Mouse (Mus musculus): ENCODE data around the gene Rnf212b. TPM values are rescaled to one million over a fixed set of nuclear protein-coding genes. Genes with fewer than 3 reads are reported as not detected.
"Not testable (repeated sequence)": the region's sequence is repeated elsewhere in the genome, so short reads cannot be mapped to it uniquely, and the experiment has no call there.

Rnf212b gene
- polyA plus RNA-seq (2015; fragmentation: Nextera tagmentation; extraction: Ambion mirVana): 0.18 TPM in 1 of 2 replicates, not detected in the other

- H3K27ac ChIP-seq: no peak within 1 kb of the TSS
- no peaks in the 10 kb centered on the region for H3K4me1 ChIP-seq
- H3K9me3 ChIP-seq: no peaks in the 10 kb centered on the region
- 84% methylated on average over 29 of the region's 29 CpGs for WGBS
- H3K27me3 ChIP-seq (replicated peaks): no peaks in the 10 kb centered on the region
- no peak within 1 kb of the TSS for H3K4me3 ChIP-seq (replicated peaks)
- H3K36me3 ChIP-seq: no peaks in the 10 kb centered on the region
- no peak for ATAC-seq (ENCODE audit: insufficient read depth, low FRiP score, low read depth)
- no peak within 1 kb of the TSS for H3K9ac ChIP-seq
- no peak within 1 kb of the TSS for H3K4me2 ChIP-seq
Measured at GRCm38 (mm10) chr14:54813991-54814390, at the start of gene Rnf212b. Gene Rnf212b, plus strand, starts transcription at chr14:54814141.

GRCm38 (mm10) chr14:54766937-54767336 lies 47.0 kb upstream of the Rnf212b start:
- not testable (repeated sequence) for ATAC-seq (ENCODE audit: insufficient read depth, low FRiP score, low read depth); H3K27ac ChIP-seq; H3K36me3 ChIP-seq; H3K9me3 ChIP-seq; H3K27me3 ChIP-seq (replicated peaks); H3K9ac ChIP-seq; H3K4me3 ChIP-seq (replicated peaks); H3K4me1 ChIP-seq; H3K4me2 ChIP-seq
- WGBS: 89% methylated on average over 7 of the region's 7 CpGs

DNA sequence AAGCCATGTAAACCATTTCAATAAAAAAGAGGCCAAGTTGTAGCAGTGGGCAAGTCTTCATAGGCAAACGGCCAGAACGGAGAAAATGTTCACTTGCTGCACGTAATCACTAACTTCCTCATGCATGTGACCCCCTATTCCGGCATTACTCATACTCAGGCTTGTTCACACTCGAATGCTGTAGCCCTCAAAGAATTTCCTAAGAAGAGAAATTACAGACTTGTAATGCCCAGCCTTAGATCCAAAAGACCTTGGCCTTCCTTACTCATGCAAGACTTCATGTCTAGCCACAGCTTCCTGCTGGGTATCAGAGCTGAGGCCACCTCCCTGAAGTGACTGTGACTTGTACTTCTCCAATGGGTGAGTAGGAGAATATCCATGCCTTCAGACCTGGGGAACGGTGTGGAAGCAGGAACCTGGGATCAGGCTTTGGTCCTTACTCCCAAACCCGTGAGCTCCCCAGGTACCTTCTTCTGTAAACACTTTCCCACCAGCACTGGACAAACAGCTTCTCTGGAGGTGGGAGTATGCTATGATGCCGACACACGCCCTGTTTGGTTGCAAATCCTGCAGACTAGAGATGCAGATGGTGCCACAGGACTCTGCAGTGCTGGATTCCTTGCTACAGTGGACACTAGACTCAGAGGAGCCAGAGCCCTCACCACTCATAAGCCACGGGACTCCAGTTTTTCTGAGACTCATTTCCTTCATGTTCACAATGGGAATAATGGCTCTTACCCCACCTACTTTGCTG lies 45.5 kb upstream of the Rnf212b start:
- no peak overlapping the region for H3K27ac ChIP-seq
- H3K9me3 ChIP-seq: no peaks in the 10 kb centered on the region
- ATAC-seq (ENCODE audit: insufficient read depth, low FRiP score, low read depth): no peak
- H3K4me2 ChIP-seq: no peak overlapping the region
- H3K9ac ChIP-seq: no peak overlapping the region
- no peaks in the 10 kb centered on the region for H3K4me1 ChIP-seq
- H3K36me3 ChIP-seq: no peaks in the 10 kb centered on the region
- WGBS: 72% methylated on average over 10 of the region's 10 CpGs
- H3K4me3 ChIP-seq (replicated peaks): no peak overlapping the region
- H3K27me3 ChIP-seq (replicated peaks): no peaks in the 10 kb centered on the region

DNA sequence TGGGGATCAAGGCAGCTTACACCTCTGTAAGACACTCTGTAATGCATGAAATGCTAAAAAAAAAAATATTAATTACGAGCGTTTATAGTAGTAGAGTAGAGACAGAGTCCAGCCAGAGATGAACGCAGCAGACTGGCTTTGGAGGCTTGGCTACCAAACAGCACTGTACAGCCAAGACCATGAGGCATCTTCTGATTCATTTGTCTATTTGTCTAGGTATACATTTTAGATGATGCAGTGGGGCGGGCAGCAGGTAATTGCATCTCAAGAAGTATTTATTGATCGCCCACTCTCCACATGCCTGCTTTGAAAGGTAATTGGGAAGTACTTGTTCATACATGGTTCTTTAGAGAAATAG lies 44.9 kb upstream of the Rnf212b start:
- H3K4me2 ChIP-seq: no peak overlapping the region
- no peak overlapping the region for H3K27ac ChIP-seq
- no peaks in the 10 kb centered on the region for H3K9me3 ChIP-seq
- H3K4me1 ChIP-seq: no peaks in the 10 kb centered on the region
- ATAC-seq (ENCODE audit: insufficient read depth, low FRiP score, low read depth): no peak
- H3K27me3 ChIP-seq (replicated peaks): no peaks in the 10 kb centered on the region
- 85% methylated on average over 5 of the region's 5 CpGs for WGBS
- H3K36me3 ChIP-seq: no peaks in the 10 kb centered on the region
- H3K4me3 ChIP-seq (replicated peaks): no peak overlapping the region
- no peak overlapping the region for H3K9ac ChIP-seq

DNA sequence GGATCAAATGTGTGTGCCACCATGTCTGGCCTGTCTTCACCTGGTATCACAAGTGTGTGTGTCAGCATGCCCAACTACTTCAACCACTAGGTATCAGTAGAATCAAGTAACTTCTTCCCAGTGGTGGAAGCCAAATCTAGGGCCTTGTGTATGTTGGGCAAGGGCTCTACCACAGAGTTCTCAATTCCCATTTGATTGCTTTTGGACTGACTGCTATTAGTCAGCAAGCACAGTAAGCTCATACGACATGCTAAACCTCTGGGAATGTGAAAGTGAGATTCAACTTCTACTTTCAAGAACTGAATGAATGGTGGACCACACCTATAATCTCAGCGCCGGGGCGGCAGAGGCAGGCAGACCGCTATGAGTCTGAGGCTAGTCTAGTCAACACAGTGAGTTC lies 43.6 kb upstream of the Rnf212b start:
- Histone ChIP-seq H3K4me2 (no peak overlapping the region), H3K9me3 (no peaks in the 10 kb centered on the region)
- 94% methylated on average over 5 of the region's 5 CpGs for WGBS

DNA sequence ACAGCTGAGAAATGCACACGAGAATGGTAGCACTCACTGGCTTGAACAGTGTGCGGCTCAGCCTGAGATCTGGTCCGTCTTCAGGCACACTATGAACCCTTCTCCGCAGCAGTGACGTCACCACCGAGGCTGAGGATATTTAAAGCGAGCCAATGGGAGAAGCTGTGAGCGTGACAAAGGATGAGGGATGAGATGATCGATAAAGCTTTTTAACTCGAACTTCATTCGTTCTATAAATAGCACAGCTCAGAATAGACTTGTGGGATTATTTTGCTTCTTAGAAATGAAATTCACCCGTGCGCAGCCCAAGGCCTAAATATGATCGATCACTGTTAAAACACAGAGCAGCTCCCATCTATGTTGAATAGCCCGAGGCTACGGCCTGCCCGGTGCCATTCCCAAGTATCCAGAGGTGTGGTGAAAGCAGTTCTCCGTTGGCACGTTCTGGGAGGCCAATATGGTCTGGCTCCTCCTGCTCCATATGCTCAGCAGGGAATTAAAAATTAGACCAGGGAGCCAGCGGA lies 41.5 kb upstream of the Rnf212b start:
- no peaks in the 10 kb centered on the region for H3K9me3 ChIP-seq
- H3K27me3 ChIP-seq (replicated peaks): no peaks in the 10 kb centered on the region
- H3K9ac ChIP-seq: no peak overlapping the region

More for the DNA sequence above, 43.6 kb upstream of the Rnf212b start:
- Histone ChIP-seq H3K27ac (no peak overlapping the region), H3K9ac (no peak overlapping the region), H3K4me3 (replicated peaks) (no peak overlapping the region), H3K27me3 (replicated peaks) (no peaks in the 10 kb centered on the region), H3K36me3 (no peaks in the 10 kb centered on the region), H3K4me1 (no peaks in the 10 kb centered on the region)
- ATAC-seq (ENCODE audit: insufficient read depth, low FRiP score, low read depth): no peak

GRCm38 (mm10) chr14:54775534-54776041 lies 38.4 kb upstream of the Rnf212b start:
- Histone ChIP-seq H3K27ac (no peak overlapping the region), H3K4me2 (no peak overlapping the region), H3K4me3 (replicated peaks) (no peak overlapping the region), H3K4me1 (peaks cover 2% of the 10 kb centered on the region; the same call in 1 of the 2 replicates), H3K36me3 (no peaks in the 10 kb centered on the region), H3K27me3 (replicated peaks) (peaks cover 8% of the 10 kb centered on the region), H3K9ac (no peak overlapping the region), H3K9me3 (no peaks in the 10 kb centered on the region)
- ATAC-seq (ENCODE audit: insufficient read depth, low FRiP score, low read depth): no peak
- 87% methylated on average over 7 of the region's 7 CpGs for WGBS

More for the DNA sequence above, 41.5 kb upstream of the Rnf212b start:
- Histone ChIP-seq H3K4me1 (no peaks in the 10 kb centered on the region), H3K36me3 (no peaks in the 10 kb centered on the region), H3K27ac (no peak overlapping the region), H3K4me3 (replicated peaks) (no peak overlapping the region), H3K4me2 (no peak overlapping the region)
- 76% methylated on average over 20 of the region's 20 CpGs for WGBS
- ATAC-seq (ENCODE audit: insufficient read depth, low FRiP score, low read depth): no peak

GRCm38 (mm10) chr14:54776768-54777167 lies 37.2 kb upstream of the Rnf212b start:
- no peak overlapping the region for H3K4me2 ChIP-seq

DNA sequence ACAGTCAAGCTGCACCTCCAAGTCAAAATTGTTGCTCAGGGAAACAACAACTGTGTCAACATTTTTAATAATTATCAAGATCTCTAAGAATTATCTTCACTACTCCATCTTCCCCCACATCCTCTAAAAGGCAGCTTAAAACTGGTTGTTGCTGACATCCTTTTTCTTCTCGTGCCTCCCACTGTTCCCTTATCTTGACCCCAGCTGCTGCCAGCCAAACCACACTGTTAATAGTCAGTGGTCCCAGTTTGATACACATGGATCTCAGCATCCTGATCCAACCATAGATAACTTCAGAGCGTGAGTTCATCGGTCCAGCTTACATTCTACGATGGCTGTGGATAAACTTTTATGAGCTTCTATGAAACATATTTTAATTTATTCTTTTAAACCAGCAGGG lies 36.0 kb upstream of the Rnf212b start:
- peaks cover 15% of the 10 kb centered on the region for H3K27me3 ChIP-seq (replicated peaks)
- no peak overlapping the region for H3K4me3 ChIP-seq (replicated peaks)
- ATAC-seq (ENCODE audit: insufficient read depth, low FRiP score, low read depth): no peak
- no peaks in the 10 kb centered on the region for H3K36me3 ChIP-seq
- H3K27ac ChIP-seq: no peak overlapping the region
- H3K9me3 ChIP-seq: no peaks in the 10 kb centered on the region
- peaks cover 7% of the 10 kb centered on the region; the same call in 1 of the 2 replicates for H3K4me1 ChIP-seq
- 78% methylated on average over 4 of the region's 4 CpGs for WGBS
- H3K4me2 ChIP-seq: no peak overlapping the region
- no peak overlapping the region for H3K9ac ChIP-seq

More at GRCm38 (mm10) chr14:54776768-54777167, 37.2 kb upstream of the Rnf212b start:
- Histone ChIP-seq H3K9ac (no peak overlapping the region), H3K36me3 (no peaks in the 10 kb centered on the region), H3K4me1 (peaks cover 7% of the 10 kb centered on the region; the same call in 1 of the 2 replicates), H3K27me3 (replicated peaks) (peaks cover 15% of the 10 kb centered on the region), H3K9me3 (no peaks in the 10 kb centered on the region), H3K4me3 (replicated peaks) (no peak overlapping the region), H3K27ac (no peak overlapping the region)
- WGBS: 83% methylated on average over 5 of the region's 5 CpGs
- ATAC-seq (ENCODE audit: insufficient read depth, low FRiP score, low read depth): no peak

DNA sequence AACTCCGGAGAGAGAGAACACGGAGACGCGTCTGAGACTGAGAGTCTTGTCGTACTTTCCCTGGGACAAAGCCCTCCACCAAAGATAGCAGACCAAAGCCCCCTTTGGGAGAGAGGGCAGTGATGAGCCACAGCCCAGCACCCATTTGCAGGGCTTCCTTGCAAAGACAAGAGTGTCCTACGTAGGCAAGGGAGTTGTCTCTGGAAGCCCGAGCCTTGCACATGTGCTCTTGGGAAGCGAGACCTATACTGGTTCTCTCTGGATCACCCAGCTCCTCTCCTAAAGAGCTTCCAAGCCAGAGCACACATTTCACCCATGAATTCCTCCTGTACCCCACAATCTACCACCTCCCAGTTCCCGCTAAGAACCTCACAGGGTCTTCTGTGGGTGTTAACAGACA lies 33.9 kb upstream of the Rnf212b start:
- H3K4me3 ChIP-seq (replicated peaks): no peak overlapping the region
- H3K4me1 ChIP-seq: peaks cover 7% of the 10 kb centered on the region; the same call in 1 of the 2 replicates
- ATAC-seq (ENCODE audit: insufficient read depth, low FRiP score, low read depth): no peak
- no peak overlapping the region for H3K27ac ChIP-seq
- 90% methylated on average over 9 of the region's 9 CpGs for WGBS
- H3K9ac ChIP-seq: no peak overlapping the region
- no peaks in the 10 kb centered on the region for H3K36me3 ChIP-seq
- H3K9me3 ChIP-seq: no peaks in the 10 kb centered on the region
- H3K27me3 ChIP-seq (replicated peaks): peaks cover 15% of the 10 kb centered on the region
- peak overlapping the region; percentile 91; the same call in 1 of the 2 replicates for H3K4me2 ChIP-seq

DNA sequence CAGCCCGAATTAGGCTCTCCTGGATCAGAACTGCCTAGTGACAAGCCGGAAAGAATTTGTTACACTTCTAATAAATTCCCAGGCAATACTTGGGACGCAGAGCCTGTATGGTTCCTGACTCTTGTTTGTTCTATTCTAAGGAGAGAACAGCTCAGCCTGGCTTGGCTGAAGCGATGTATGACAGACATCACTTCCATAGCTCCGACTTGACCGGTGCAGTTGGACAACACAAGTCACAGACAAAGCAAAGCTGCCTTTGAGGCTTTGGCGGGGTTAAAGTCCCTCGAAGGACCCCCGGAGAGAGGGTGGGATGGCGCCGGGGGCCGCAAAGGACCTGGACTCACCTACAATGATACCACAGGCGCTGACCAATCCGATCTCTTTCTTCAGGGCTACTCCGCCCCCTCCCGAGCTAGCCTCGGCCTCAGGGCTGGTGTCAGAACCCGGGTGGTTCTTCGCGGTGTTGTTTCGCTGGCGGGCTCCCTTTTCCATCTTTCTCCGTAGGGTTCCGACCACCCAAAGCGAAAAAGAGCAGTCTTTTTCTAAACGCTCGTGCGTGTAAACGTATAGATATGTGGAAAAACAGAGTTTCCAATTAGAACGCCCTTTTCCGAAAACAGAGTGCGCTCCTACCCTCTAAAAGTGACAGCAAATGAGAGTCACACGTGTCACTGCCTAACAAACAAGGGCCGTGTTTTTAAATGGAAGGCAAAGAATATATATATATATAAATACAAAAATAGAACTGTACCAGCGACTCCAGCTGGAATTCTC lies 32.9 kb upstream of the Rnf212b start:
- Histone ChIP-seq H3K9me3 (no peaks in the 10 kb centered on the region), H3K36me3 (no peaks in the 10 kb centered on the region), H3K4me2 (peak overlapping the region; percentile 91), H3K27ac (peak overlapping the region; percentile 44; the same call in 1 of the 2 replicates), H3K27me3 (replicated peaks) (peaks cover 15% of the 10 kb centered on the region), H3K4me3 (replicated peaks) (peak overlapping the region; percentile 52), H3K4me1 (peaks cover 7% of the 10 kb centered on the region; the same call in 1 of the 2 replicates), H3K9ac (peak overlapping the region; percentile 4; the same call in 1 of the 2 replicates)
- WGBS: 3% methylated on average over 35 of the region's 35 CpGs
- ATAC-seq (ENCODE audit: insufficient read depth, low FRiP score, low read depth): peak; percentile 73; the same call in 1 of the 2 replicates

Data from stomach, embryonic 15.5 days (tissue).